Mouse (Mus musculus) kidney, adult 8-10 months (tissue): ENCODE measurements at regions not wholly inside any gene's neighbourhood (a gene's known extent, or its start where the extent isn't known, plus 50 kb on each side); places are given as distances from the start of the nearest gene placed in this dataset.

Experiments
- DNase-seq, 2 experiments: peaks; one replicate each; pipeline ENCODE4 v3.0.0; 2022

- DNase-seq: peak; percentile 6 to 11
These were observed 696.0 kb downstream of the Rps29 start for GRCm38 (mm10) chr12:68463032-68463431.

GRCm38 (mm10) chr12:68458196-68458595, 700.8 kb downstream of the Rps29 start:
- no peak for DNase-seq

- DNase-seq: peak; percentile 5 to 46
These were observed 732.4 kb downstream of the Rps29 start for GRCm38 (mm10) chr12:68426601-68427000.

GRCm38 (mm10) chr12:68425006-68425405, 734.0 kb downstream of the Rps29 start:
- DNase-seq: peak in 1 of 2 experiments; percentile 11
